Mouse (Mus musculus): ENCODE measurements around the gene Map9.
"Not testable (repeated sequence)": the region's sequence is repeated elsewhere in the genome, so short reads cannot be mapped to it uniquely, and the experiment has no call there.

Map9 gene

DNA sequence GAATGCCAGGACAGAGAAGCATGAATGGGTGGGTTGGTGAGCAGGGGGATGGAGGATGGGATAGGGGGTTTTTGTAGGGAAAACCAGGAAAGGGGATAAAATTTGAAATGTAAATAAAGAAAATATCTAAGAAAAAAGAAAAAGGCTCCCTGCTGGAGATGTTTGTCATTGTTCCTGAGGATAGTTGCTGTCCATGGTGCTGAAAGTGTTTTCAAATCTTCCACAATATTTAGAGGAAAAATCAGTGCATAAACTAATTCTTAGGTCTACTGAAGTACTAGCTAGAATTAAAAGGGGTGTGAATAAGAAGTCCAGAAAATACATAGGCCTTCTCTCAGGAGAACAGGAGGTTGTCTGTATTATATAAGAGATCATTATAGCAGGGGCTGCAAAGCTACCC lies 54.6 kb downstream of the Map9 start:
- peak; percentile 76 for DNase-seq (ENCODE audit: low spot score)

- DNase-seq (ENCODE audit: low spot score), result no peak
Measured at GRCm38 (mm10) chr3:82417958-82418357, 60.1 kb downstream of the Map9 start.

DNA sequence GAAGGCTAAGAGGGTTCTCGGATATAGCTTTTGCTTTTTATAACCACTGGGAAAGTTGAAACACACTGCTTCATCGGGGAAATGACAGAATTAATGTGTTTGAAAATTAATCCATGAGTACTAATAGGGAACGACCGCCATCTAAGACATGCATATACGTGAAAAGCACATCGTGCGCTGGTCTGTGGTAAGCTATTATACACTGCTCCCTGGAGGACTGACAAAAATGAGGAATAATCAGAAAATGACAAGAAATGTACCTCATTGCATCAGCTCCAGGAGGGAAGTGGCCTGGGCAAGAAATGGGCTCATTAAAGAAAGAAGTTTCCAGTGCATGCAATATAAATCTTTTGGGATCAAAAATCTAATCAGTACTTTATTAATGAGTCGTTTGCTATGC lies 77.5 kb downstream of the Map9 start:
- DNase-seq (ENCODE audit: low spot score), result no peak

DNA sequence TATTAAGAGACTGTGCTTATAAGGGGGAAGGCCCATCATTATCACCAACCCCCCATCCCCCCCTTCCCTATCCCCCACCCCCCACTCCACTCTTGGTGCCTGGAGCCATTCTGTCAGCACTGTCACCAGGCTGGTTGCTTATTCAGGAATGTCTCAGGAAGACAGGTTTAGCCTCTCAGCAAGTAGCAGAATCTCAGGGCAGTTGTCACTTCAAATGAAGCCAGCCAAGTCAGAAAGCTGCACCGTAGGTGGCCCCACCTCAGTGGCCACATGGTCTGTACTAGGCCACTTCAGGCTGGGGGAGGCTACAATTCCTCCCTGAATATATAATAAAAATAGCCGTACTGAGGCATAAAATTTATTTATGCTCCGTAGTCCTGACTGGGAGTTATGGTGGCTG lies 83.1 kb downstream of the Map9 start:
- no peak for DNase-seq (ENCODE audit: low spot score)

DNA sequence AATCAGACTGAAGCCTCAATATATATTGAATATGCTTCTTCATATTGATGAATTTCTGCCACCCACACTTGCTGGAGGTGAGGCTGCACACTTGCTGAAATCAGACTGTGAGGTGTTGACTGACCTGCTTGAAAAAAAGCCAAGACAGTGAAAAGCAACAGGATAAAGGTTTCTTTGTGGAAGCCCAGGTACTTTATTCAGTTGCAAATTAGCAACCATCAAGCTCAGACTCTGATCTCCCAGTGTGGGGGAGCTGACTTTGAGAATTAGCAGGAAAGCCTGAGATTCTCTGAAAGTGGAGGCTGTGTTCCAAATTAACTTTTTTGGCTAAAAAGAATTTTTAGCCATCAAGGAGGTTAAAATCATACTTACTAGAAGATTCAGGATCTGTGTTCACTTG lies 83.8 kb downstream of the Map9 start:
- DNase-seq (ENCODE audit: low spot score), result not testable (repeated sequence)
